Comparison of ENCODE assay signal across 11 mouse cellular contexts in the genomic region with DNA sequence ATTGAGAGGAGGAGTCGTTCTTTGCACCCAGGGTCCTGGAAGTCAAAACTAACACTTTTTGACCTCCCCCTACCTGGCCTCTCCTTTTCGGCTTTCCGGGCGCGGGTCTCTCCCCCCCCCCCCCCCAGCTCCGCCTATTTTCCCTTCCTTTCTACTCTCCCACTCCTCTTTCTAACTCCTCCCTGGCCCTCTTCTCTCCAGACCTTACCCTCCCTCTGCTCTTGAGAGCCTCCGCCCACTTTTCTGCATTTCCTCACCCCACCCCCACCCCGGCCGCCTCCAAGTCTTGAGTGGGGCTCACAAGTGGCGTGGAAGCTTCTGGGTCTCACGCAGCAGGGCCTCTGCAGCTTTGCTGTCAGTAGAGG. TPM values are rescaled to one million over a fixed set of nuclear protein-coding genes. Genes with fewer than 3 reads are reported as not detected.
DNase-seq lines count a peak whose midpoint lies in the region; ATAC-seq and TF ChIP-seq lines count a peak whose summit lies in the region.
"Had no signal": no experiment of that assay in that cellular context is flagged by ENCODE, and none has a peak within 500 bp of the region (broad histone marks: within the 10 kb centered on the region; RNA-seq: fewer than 3 reads in every experiment).

No protein-coding gene starts in this region.

- H3K36me3 ChIP-seq in ES-E14 (ENCODE audit: control insufficient read depth, insufficient read depth, low read length, poor library complexity, severe bottlenecking), result no peaks in the 10 kb centered on the region
- H3K36me3 ChIP-seq in embryonic facial prominence, embryonic 12.5 days, result no peaks in the 10 kb centered on the region
- no peaks in the 10 kb centered on the region for H3K36me3 ChIP-seq in hindbrain, embryonic 15.5 days
- H3K36me3 ChIP-seq in midbrain, embryonic 15.5 days (replicated peaks), result no peaks in the 10 kb centered on the region

- peak; percentile 33 for DNase-seq in ES-E14 (ENCODE audit: low read depth, low spot score)
- no peak for DNase-seq in gastrocnemius, postnatal 14 days
- no peak for DNase-seq in cerebellum, postnatal 10 days
- no peak for DNase-seq in testis, postnatal 10 days (ENCODE audit: low spot score)
- DNase-seq: adrenal gland, postnatal 36 days; kidney, postnatal 14 days had no signal

- WGBS in embryonic facial prominence, embryonic 12.5 days, result 2% methylated on average over 7 of the region's 11 CpGs
- 2% methylated on average over 7 of the region's 11 CpGs for WGBS in hindbrain, embryonic 15.5 days
- 0% methylated on average over 8 of the region's 11 CpGs for WGBS in midbrain, embryonic 15.5 days

- in situ Hi-C loops in ES-E14 (cut with MboI; ENCODE audit: low sequenced_read_pairs in 2 of 2, unreplicated experiment in 2 of 2), result no loop called here

- no peak overlapping the region for H3K27ac ChIP-seq in ES-E14 (ENCODE audit: insufficient read depth, low read depth, low read length, poor library complexity, severe bottlenecking)
- H3K27ac ChIP-seq in embryonic facial prominence, embryonic 12.5 days, result no peak overlapping the region
- no peak overlapping the region for H3K27ac ChIP-seq in hindbrain, embryonic 15.5 days (replicated peaks)
- H3K27ac ChIP-seq in midbrain, embryonic 15.5 days, result no peak overlapping the region

- intact Hi-C loops in gastrocnemius, postnatal 14 days (cut with DNase I; ENCODE audit: low total_unique reads), result loop anchor here (10.0 kb wide), 1 partner anchor 141 kb away; the partner anchor contains the start of gene Ogdhl

- H3K4me2 ChIP-seq in embryonic facial prominence, embryonic 12.5 days (replicated peaks), result peak overlapping the region; percentile 68
- H3K4me2 ChIP-seq in hindbrain, embryonic 15.5 days, result peak overlapping the region; percentile 66
- peak overlapping the region; percentile 80 for H3K4me2 ChIP-seq in midbrain, embryonic 15.5 days

- H3K9ac ChIP-seq in ES-E14 (ENCODE audit: insufficient read depth, low read depth, low read length, poor library complexity, severe bottlenecking), result peak overlapping the region; percentile 38; the same call in 1 of the 2 replicates
- H3K9ac ChIP-seq in embryonic facial prominence, embryonic 12.5 days, result no peak overlapping the region
- no peak overlapping the region for H3K9ac ChIP-seq in hindbrain, embryonic 15.5 days
- H3K9ac ChIP-seq in midbrain, embryonic 15.5 days, result no peak overlapping the region

- H3K9me3 ChIP-seq in ES-E14 (ENCODE audit: control insufficient read depth, insufficient read depth, low read depth, low read length), result no peaks in the 10 kb centered on the region
- no peaks in the 10 kb centered on the region for H3K9me3 ChIP-seq in embryonic facial prominence, embryonic 12.5 days
- no peaks in the 10 kb centered on the region for H3K9me3 ChIP-seq in hindbrain, embryonic 15.5 days
- H3K9me3 ChIP-seq in midbrain, embryonic 15.5 days, result no peaks in the 10 kb centered on the region

- H3K4me1 ChIP-seq in ES-E14 (ENCODE audit: control insufficient read depth in 2 of 2, insufficient read depth in 2 of 2, low read length in 2 of 2, poor library complexity in 1 of 2), result peaks cover 0 to 16% of the 10 kb centered on the region in 2 experiments; a peak in 1 of 4 replicates
- peaks cover 16% of the 10 kb centered on the region for H3K4me1 ChIP-seq in embryonic facial prominence, embryonic 12.5 days
- peaks cover 25% of the 10 kb centered on the region for H3K4me1 ChIP-seq in hindbrain, embryonic 15.5 days (replicated peaks)
- peaks cover 33% of the 10 kb centered on the region for H3K4me1 ChIP-seq in midbrain, embryonic 15.5 days

- no peak for ATAC-seq in embryonic facial prominence, embryonic 12.5 days (ENCODE audit: insufficient number of reproducible peaks, insufficient read depth, low FRiP score, low TSS enrichment)
- no peak for ATAC-seq in hindbrain, embryonic 15.5 days (ENCODE audit: low FRiP score, low read depth)
- no peak for ATAC-seq in midbrain, embryonic 15.5 days (replicated peaks)

- H3K4me3 ChIP-seq in ES-E14 (ENCODE audit: insufficient read depth in 1 of 2, low read depth in 1 of 2, low read length in 2 of 2, poor library complexity in 1 of 2, severe bottlenecking in 1 of 2), result peak overlapping the region; percentile 73 to 76
- H3K4me3 ChIP-seq in embryonic facial prominence, embryonic 12.5 days, result peak overlapping the region; percentile 40
- H3K4me3 ChIP-seq in hindbrain, embryonic 15.5 days, result peak overlapping the region; percentile 43
- H3K4me3 ChIP-seq in midbrain, embryonic 15.5 days, result 0 out of 2 replicates have a peak overlapping the region, but pooled peaks have one; percentile 41
- H3K4me3 ChIP-seq: megakaryocyte, embryonic 14.5 days had no signal

- H3K27me3 ChIP-seq in embryonic facial prominence, embryonic 12.5 days, result peaks cover 81% of the 10 kb centered on the region
- H3K27me3 ChIP-seq in hindbrain, embryonic 15.5 days, result peaks cover 73% of the 10 kb centered on the region
- peaks cover 72% of the 10 kb centered on the region for H3K27me3 ChIP-seq in midbrain, embryonic 15.5 days (replicated peaks)

TF ChIP-seq in ES-E14, 5 proteins besides CTCF, POLR2A, EP300 and RAD21:
- TF ChIP-seq ZNF384 (IDR thresholded peaks at IDR 0.05; ENCODE audit: low read depth, low read length) (no peak), HCFC1 (IDR thresholded peaks at IDR 0.05; ENCODE audit: borderline replicate concordance, insufficient read depth, low read length) (no peak), ZC3H11A (IDR thresholded peaks at IDR 0.05; ENCODE audit: borderline replicate concordance, low read depth, low read length) (no peak), CHD2 (IDR thresholded peaks at IDR 0.05; ENCODE audit: low read depth, low read length) (no peak), MAFK (IDR thresholded peaks at IDR 0.05; ENCODE audit: insufficient read depth, low read depth, low read length) (no peak)

RNA-seq across cellular contexts. Expression of gene Chat, which starts 0.3 kb away (rescaled TPM):
- total RNA-seq in ES-E14 (2012; rRNA removed), result 0.09 and 0.11 TPM in 2 replicates
- polyA plus RNA-seq in embryonic facial prominence, embryonic 12.5 days (2016; fragmentation: Nextera tagmentation; extraction: Ambion mirVana), result not detected in 2 replicates
- 3.0 TPM in 2 replicates for polyA plus RNA-seq in hindbrain, embryonic 15.5 days (2015; fragmentation: Nextera tagmentation; extraction: Ambion mirVana)
- 0.22 and 0.68 TPM in 2 replicates for polyA plus RNA-seq in midbrain, embryonic 15.5 days (2015; fragmentation: Nextera tagmentation; extraction: Ambion mirVana)
- total RNA-seq in gastrocnemius, postnatal 14 days (2021), result not detected
- total RNA-seq: adrenal gland, postnatal 36 days had no signal
- polyA plus RNA-seq: liver, embryonic 11.5 days had no signal

RNA-seq across cellular contexts. Expression of gene Slc18a3, which starts 0.8 kb away (rescaled TPM):
- total RNA-seq in ES-E14 (2012; rRNA removed), result 1.0 and 2.5 TPM in 2 replicates
- 0.09 and 0.46 TPM in 2 replicates for polyA plus RNA-seq in embryonic facial prominence, embryonic 12.5 days (2016; fragmentation: Nextera tagmentation; extraction: Ambion mirVana)
- polyA plus RNA-seq in hindbrain, embryonic 15.5 days (2015; fragmentation: Nextera tagmentation; extraction: Ambion mirVana), result 18.5 and 19.4 TPM in 2 replicates
- polyA plus RNA-seq in midbrain, embryonic 15.5 days (2015; fragmentation: Nextera tagmentation; extraction: Ambion mirVana), result 2.5 and 2.8 TPM in 2 replicates
- total RNA-seq in gastrocnemius, postnatal 14 days (2021), result not detected
- total RNA-seq: adrenal gland, postnatal 36 days had no signal

RNA-seq across cellular contexts. Expression of gene Ercc6, which starts 47.8 kb away (rescaled TPM):
- total RNA-seq in ES-E14 (2012; rRNA removed), result 20.4 and 23.0 TPM in 2 replicates
- 23.2 and 31.8 TPM in 2 replicates for polyA plus RNA-seq in embryonic facial prominence, embryonic 12.5 days (2016; fragmentation: Nextera tagmentation; extraction: Ambion mirVana)
- 22.9 and 27.5 TPM in 2 replicates for polyA plus RNA-seq in hindbrain, embryonic 15.5 days (2015; fragmentation: Nextera tagmentation; extraction: Ambion mirVana)
- polyA plus RNA-seq in midbrain, embryonic 15.5 days (2015; fragmentation: Nextera tagmentation; extraction: Ambion mirVana), result 29.8 and 33.3 TPM in 2 replicates
- 1 to 10 TPM; 4.7 to 5.9 TPM for total RNA-seq in gastrocnemius, postnatal 14 days (2021)
